ENCODE assay signal across 9 mouse cellular contexts in the genomic region with DNA sequence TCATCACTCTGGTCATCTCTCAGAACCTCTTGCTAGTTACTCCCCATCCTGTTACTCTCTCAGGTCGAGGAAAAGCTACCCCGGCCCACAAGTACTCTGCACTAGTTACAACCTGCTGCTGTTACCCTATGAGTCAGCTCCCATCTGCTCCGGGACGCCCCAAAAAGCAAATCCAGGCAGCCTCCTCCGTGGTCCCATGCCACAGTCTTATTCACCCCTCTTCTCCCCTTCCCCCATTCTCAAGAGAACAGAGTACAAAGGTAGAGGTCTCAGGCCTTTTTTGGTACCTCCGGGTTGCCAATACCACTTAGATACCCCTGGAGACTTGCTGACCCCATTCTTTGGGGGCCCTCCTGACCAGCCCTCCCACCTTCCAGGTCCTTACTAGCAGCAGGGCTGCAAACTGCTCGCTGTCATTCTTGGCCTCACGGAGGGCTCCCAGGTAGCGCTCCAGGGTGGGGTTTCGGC. TPM values are rescaled to one million over a fixed set of nuclear protein-coding genes. Genes with fewer than 3 reads are reported as not detected.
DNase-seq lines count a peak whose midpoint lies in the region; ATAC-seq and TF ChIP-seq lines count a peak whose summit lies in the region.
"Had no signal": no experiment of that assay in that cellular context is flagged by ENCODE, and none has a peak within 500 bp of the region (broad histone marks: within the 10 kb centered on the region; RNA-seq: fewer than 3 reads in every experiment).

No protein-coding gene starts in this region.

- no peak for ATAC-seq in neural tube, embryonic 11.5 days (ENCODE audit: insufficient read depth, low FRiP score, low TSS enrichment)

- H3K9me3 ChIP-seq in neural tube, embryonic 11.5 days (ENCODE audit: control insufficient read depth, low read length), result no peaks in the 10 kb centered on the region

- no peaks in the 10 kb centered on the region for H3K27me3 ChIP-seq in neural tube, embryonic 11.5 days (ENCODE audit: control insufficient read depth, insufficient read depth, low read length)

- peaks cover 8% of the 10 kb centered on the region; the same call in 1 of the 2 replicates for H3K36me3 ChIP-seq in neural tube, embryonic 11.5 days (ENCODE audit: control insufficient read depth, insufficient read depth, low read length)

- H3K27ac ChIP-seq in gastrocnemius, adult 2 months, result no peak overlapping the region
- no peak overlapping the region for H3K27ac ChIP-seq in neural tube, embryonic 11.5 days (ENCODE audit: low read depth, low read length)
- peak overlapping the region; percentile 77 for H3K27ac ChIP-seq in olfactory bulb, adult 2 months (ENCODE audit: insufficient read depth, low read depth, low read length)

- no peak for TF ChIP-seq CTCF in gastrocnemius, adult 2 months (IDR thresholded peaks at IDR 0.05)
- TF ChIP-seq CTCF in olfactory bulb, adult 2 months (IDR thresholded peaks at IDR 0.05; ENCODE audit: insufficient read depth, low read depth, low read length), result no peak

- intact Hi-C loops in gastrocnemius, adult 2 months (cut with DNase I), result loop anchor here (5.0 kb wide), 1 partner anchor 74 kb away; a partner anchor contains a TSS

- peaks cover 15% of the 10 kb centered on the region for H3K4me1 ChIP-seq in neural tube, embryonic 11.5 days (ENCODE audit: control insufficient read depth, insufficient read depth, low read length)
- peaks cover 31% of the 10 kb centered on the region for H3K4me1 ChIP-seq in olfactory bulb, adult 2 months (ENCODE audit: control insufficient read depth, insufficient read depth, low read length)

- no peak for DNase-seq in gastrocnemius, adult 2 months
- no peak for DNase-seq in gastrocnemius, postnatal 25 days
- DNase-seq in neural tube, embryonic 11.5 days (ENCODE audit: low spot score), result no peak
- DNase-seq in neural tube, embryonic 10.5 days (ENCODE audit: extremely low spot score, low spot score), result no peak
- DNase-seq in layer of hippocampus, adult 9-11 months, result peak; percentile 69
- DNase-seq in adrenal gland, adult 8-10 months, result no peak
- DNase-seq in spleen, adult 18-20 months, result no peak
- DNase-seq: kidney, adult 18-20 months had no signal

- peak overlapping the region; percentile 84; the same call in 1 of the 2 replicates for H3K4me3 ChIP-seq in gastrocnemius, adult 2 months
- H3K4me3 ChIP-seq in neural tube, embryonic 11.5 days (ENCODE audit: low read depth, low read length), result peak overlapping the region; percentile 86
- H3K4me3 ChIP-seq in olfactory bulb, adult 2 months (ENCODE audit: insufficient read depth, low read depth, low read length), result peak overlapping the region; percentile 90

- 0 out of 2 replicates have a peak overlapping the region, but pooled peaks have one; percentile 86 for H3K9ac ChIP-seq in neural tube, embryonic 11.5 days (ENCODE audit: low read length)

- H3K4me2 ChIP-seq in neural tube, embryonic 11.5 days (ENCODE audit: low read depth), result peak overlapping the region; percentile 61

- WGBS in neural tube, embryonic 11.5 days, result 62% methylated on average over 10 of the region's 10 CpGs
- WGBS in olfactory bulb, adult 2 months, result 20% methylated on average over 10 of the region's 10 CpGs

- no peak for TF ChIP-seq POLR2A in olfactory bulb, adult 2 months (IDR thresholded peaks at IDR 0.05; ENCODE audit: insufficient read depth, low read depth, low read length)

RNA-seq across cellular contexts. Expression of a gene that starts 1.6 kb away (rescaled TPM):
- 10 to 100 TPM; 11.0 to 11.7 TPM for total RNA-seq in gastrocnemius, adult 2 months (2021)
- 1 to 10 TPM; 7.0 to 8.9 TPM for total RNA-seq in gastrocnemius, postnatal 25 days (2021)
- 39.8 and 41.9 TPM in 2 replicates for polyA plus RNA-seq in neural tube, embryonic 11.5 days (2014; fragmentation: Nextera tagmentation; extraction: Ambion mirVana)
- 194 and 284 TPM in 2 replicates for polyA plus RNA-seq in olfactory bulb, adult 2 months (2012; ENCODE audit: insufficient read depth, insufficient read length, low replicate concordance, missing spikeins)
- 10 to 100 TPM; 34.5 to 45.6 (median 42.7) TPM for total RNA-seq in adrenal gland, adult 8-10 months (2022)

RNA-seq across cellular contexts. Expression of a gene that starts 1.8 kb away (rescaled TPM):
- 10 to 100 TPM; 27.8 to 29.3 TPM for total RNA-seq in gastrocnemius, adult 2 months (2021)
- total RNA-seq in gastrocnemius, postnatal 25 days (2021), result 10 to 100 TPM; 27.4 to 29.5 TPM
- polyA plus RNA-seq in neural tube, embryonic 11.5 days (2014; fragmentation: Nextera tagmentation; extraction: Ambion mirVana), result 32.4 and 34.2 TPM in 2 replicates
- not detected in 2 replicates for polyA plus RNA-seq in olfactory bulb, adult 2 months (2012; ENCODE audit: insufficient read depth, insufficient read length, low replicate concordance, missing spikeins)
- total RNA-seq in adrenal gland, adult 8-10 months (2022), result 10 to 100 TPM; 49.5 to 65.4 (median 54.9) TPM

RNA-seq across cellular contexts. Expression of a gene that starts 15.6 kb away (rescaled TPM):
- not detected for total RNA-seq in gastrocnemius, adult 2 months (2021)
- not detected for total RNA-seq in gastrocnemius, postnatal 25 days (2021)
- polyA plus RNA-seq in neural tube, embryonic 11.5 days (2014; fragmentation: Nextera tagmentation; extraction: Ambion mirVana), result 0.11 TPM in 2 replicates
- polyA plus RNA-seq in olfactory bulb, adult 2 months (2012; ENCODE audit: insufficient read depth, insufficient read length, low replicate concordance, missing spikeins), result not detected in 2 replicates
- total RNA-seq in adrenal gland, adult 8-10 months (2022), result not detected
